Mouse (Mus musculus) testis, adult 2 months (tissue): ENCODE measurements around the gene Mov10l1.
A peak's percentile ranks its signal among the peaks of the same experiment; 100 is the strongest.

Experiments used
- CTCF ChIP-seq: fragments of 200-500 bp; IDR thresholded peaks from 2 replicates; pipeline ENCODE4 v1.5.1; 2012; ENCODE audit warnings: low read depth, mild to moderate bottlenecking, inconsistent platforms, low read length, moderate library complexity; ENCODE audit not compliant: control insufficient read depth, insufficient read depth, insufficient replicate concordance
- POLR2A ChIP-seq: fragments of 200-500 bp; IDR thresholded peaks from 2 replicates; pipeline ENCODE4 v1.6.1; 2012; ENCODE audit warnings: low read depth, mild to moderate bottlenecking, inconsistent platforms, low read length, moderate library complexity; ENCODE audit not compliant: control insufficient read depth

DNA sequence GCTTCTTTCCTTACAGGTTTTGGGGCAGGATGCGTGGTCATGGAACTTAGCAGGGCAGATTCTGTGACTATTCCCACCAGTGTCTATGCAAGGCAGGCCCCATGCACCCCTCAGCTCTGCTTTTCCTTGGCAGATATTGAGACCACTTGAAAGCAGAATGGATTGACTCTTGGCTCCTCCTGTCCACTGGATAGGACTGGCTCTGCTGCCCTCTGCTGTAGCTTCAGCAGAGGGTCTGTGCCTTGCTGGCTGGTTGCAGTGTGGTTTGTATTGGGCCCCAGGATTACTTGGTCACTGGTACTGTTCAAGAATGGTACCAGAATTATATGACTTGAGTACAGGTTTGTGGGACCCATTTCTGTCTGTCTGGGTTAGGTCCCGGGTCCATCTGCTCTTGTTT lies 16.4 kb downstream of the Mov10l1 start:
- TF ChIP-seq CTCF = peak; percentile 40; the same call in 1 of the 2 replicates
- no peak for TF ChIP-seq POLR2A
